Mouse (Mus musculus): ENCODE data around the gene Bcap31.

Bcap31 gene

GRCm38 (mm10) chrX:73675231-73675630 is 40.7 kb downstream of the Bcap31 start:
- 18% methylated on average over 2 of the region's 2 CpGs for WGBS

GRCm38 (mm10) chrX:73673968-73674661 is 41.9 kb downstream of the Bcap31 start:
- WGBS = 13% methylated on average over 20 of the region's 20 CpGs

GRCm38 (mm10) chrX:73673619-73673967 is 42.4 kb downstream of the Bcap31 start:
- WGBS = 20% methylated on average over 23 of the region's 42 CpGs

- 1% methylated on average over 37 of the region's 72 CpGs for WGBS
These were observed 42.9 kb downstream of the Bcap31 start, which contains the start of gene Slc6a8 for GRCm38 (mm10) chrX:73672879-73673618. Slc6a8 (plus strand) TSS chrX:73673150.

- 57% methylated on average over 4 of the region's 4 CpGs for WGBS
These were observed 43.9 kb downstream of the Bcap31 start for GRCm38 (mm10) chrX:73672031-73672431.

- WGBS = 10% methylated on average over 3 of the region's 3 CpGs
These were observed 55.7 kb downstream of the Bcap31 start for GRCm38 (mm10) chrX:73660284-73660665.

GRCm38 (mm10) chrX:73659575-73660283 is 56.2 kb downstream of the Bcap31 start, which contains the start of gene Pnck:
Pnck (minus strand) TSS chrX:73660117.
- 9% methylated on average over 23 of the region's 57 CpGs for WGBS

GRCm38 (mm10) chrX:73658936-73659574 is 56.9 kb downstream of the Bcap31 start:
- WGBS = 28% methylated on average over 13 of the region's 13 CpGs

- 28% methylated on average over 7 of the region's 7 CpGs for WGBS
These were observed 57.6 kb downstream of the Bcap31 start for GRCm38 (mm10) chrX:73658391-73658790.

GRCm38 (mm10) chrX:73655529-73655928 is 60.4 kb downstream of the Bcap31 start:
- 67% methylated on average over 3 of the region's 3 CpGs for WGBS

GRCm38 (mm10) chrX:73654177-73654576 is 61.8 kb downstream of the Bcap31 start:
- 17% methylated on average over 6 of the region's 6 CpGs for WGBS

- WGBS = 89% methylated on average over 6 of the region's 6 CpGs
These were observed 62.6 kb downstream of the Bcap31 start for GRCm38 (mm10) chrX:73653392-73653791.

GRCm38 (mm10) chrX:73650869-73651268 is 65.1 kb downstream of the Bcap31 start:
- 76% methylated on average over 3 of the region's 3 CpGs for WGBS

- 90% methylated on average over 3 of the region's 4 CpGs for WGBS
These were observed 70.9 kb downstream of the Bcap31 start for GRCm38 (mm10) chrX:73645121-73645520.

- 6% methylated on average over 39 of the region's 41 CpGs for WGBS
These were observed 76.0 kb downstream of the Bcap31 start for GRCm38 (mm10) chrX:73639901-73640469.

- WGBS = 6% methylated on average over 28 of the region's 28 CpGs
These were observed 76.7 kb downstream of the Bcap31 start, which contains the start of gene Dusp9 for GRCm38 (mm10) chrX:73639255-73639675. Dusp9 (plus strand) TSS chrX:73639419.

GRCm38 (mm10) chrX:73637415-73637814 is 78.6 kb downstream of the Bcap31 start:
- 4% methylated on average over 14 of the region's 19 CpGs for WGBS
